Mouse (Mus musculus) kidney, embryonic 15.5 days (tissue): ENCODE data around the gene Olfr98. TPM values are rescaled to one million over a fixed set of nuclear protein-coding genes. Genes with fewer than 3 reads are reported as not detected.

Source experiments
- ATAC-seq: fragments of 200-750 bp; cut with Nextera tagmentation; replicated peaks from 2 replicates; pipeline ENCODE4 v1.8.0; 2017; ENCODE audit warnings: moderate TSS enrichment; ENCODE audit not compliant: low FRiP score
- H3K27ac ChIP-seq: fragments of 300-500 bp; sonication (generic); 2 replicates; pipeline ENCODE4 v1.5.1; 2015; ENCODE audit warnings: mild to moderate bottlenecking, inconsistent platforms
- H3K27me3 ChIP-seq: fragments of 300-500 bp; sonication (generic); 2 replicates; pipeline ENCODE4 v1.6.1; 2015; ENCODE audit warnings: inconsistent platforms
- H3K36me3 ChIP-seq: fragments of 300-500 bp; sonication (generic); 2 replicates; pipeline ENCODE4 v1.6.1; 2015; ENCODE audit warnings: inconsistent platforms
- H3K4me1 ChIP-seq: fragments of 300-500 bp; sonication (generic); 2 replicates; pipeline ENCODE4 v1.6.1; 2015; ENCODE audit warnings: inconsistent platforms
- H3K4me2 ChIP-seq: fragments of 300-500 bp; sonication (generic); 2 replicates; pipeline ENCODE4 v1.6.1; 2015; ENCODE audit warnings: moderate library complexity, mild to moderate bottlenecking, inconsistent platforms
- H3K4me3 ChIP-seq: fragments of 300-500 bp; sonication (generic); replicated peaks from 2 replicates; pipeline ENCODE4 v1.5.1; 2015; ENCODE audit warnings: mild to moderate bottlenecking, inconsistent platforms
- H3K9ac ChIP-seq: fragments of 300-500 bp; sonication (generic); 2 replicates; pipeline ENCODE4 v1.6.1; 2015; ENCODE audit warnings: mild to moderate bottlenecking, inconsistent platforms
- H3K9me3 ChIP-seq: fragments of 300-500 bp; sonication (generic); replicated peaks from 2 replicates; pipeline ENCODE4 v1.6.1; 2016; ENCODE audit warnings: inconsistent platforms
- WGBS: fragments of 180-500 bp; shearing (Covaris S2); methylation state at CpG from one replicate; pipeline ENCODE4 v1.1.7; 2015; ENCODE audit warnings: mixed read lengths; 5-methylcytosine and 5-hydroxymethylcytosine counted together
- polyA plus RNA-seq: library from polyadenylated mRNA; unstranded; fragments of >200 nt; fragmentation: Nextera tagmentation; extraction: Ambion mirVana; gene quantifications from 2 replicates; pipeline ENCODE4 v1.2.1, GENCODE M21; 2015

Gene Olfr98
- polyA plus RNA-seq: not detected in 2 replicates

GRCm38 (mm10) chr17:37263626-37264025, at the start of gene Olfr98:
Olfr98 (minus strand) TSS chr17:37263749.
- no peak within 1 kb of the TSS for H3K4me2 ChIP-seq
- no peaks in the 10 kb centered on the region for H3K27me3 ChIP-seq
- H3K9me3 ChIP-seq: no peaks in the 10 kb centered on the region
- no peak within 1 kb of the TSS for H3K4me3 ChIP-seq
- no peak within 1 kb of the TSS for H3K9ac ChIP-seq
- no peaks in the 10 kb centered on the region for H3K36me3 ChIP-seq
- no peak within 1 kb of the TSS for H3K27ac ChIP-seq
- WGBS: 82% methylated on average over 1 of the region's 1 CpGs
- no peak for ATAC-seq
- H3K4me1 ChIP-seq: no peaks in the 10 kb centered on the region

GRCm38 (mm10) chr17:37310146-37310699, 46.7 kb upstream of the Olfr98 start:
- Histone ChIP-seq H3K27ac (no peak overlapping the region), H3K4me3 (no peak overlapping the region), H3K4me1 (no peaks in the 10 kb centered on the region), H3K27me3 (no peaks in the 10 kb centered on the region), H3K36me3 (no peaks in the 10 kb centered on the region), H3K4me2 (no peak overlapping the region), H3K9ac (no peak overlapping the region), H3K9me3 (no peaks in the 10 kb centered on the region)
- no peak for ATAC-seq
- 40% methylated on average over 2 of the region's 2 CpGs for WGBS

GRCm38 (mm10) chr17:37308483-37308882, 44.9 kb upstream of the Olfr98 start:
- H3K9me3 ChIP-seq: no peaks in the 10 kb centered on the region
- whole genome bisulfite sequencing: 31% methylated on average over 4 of the region's 4 CpGs
- H3K9ac ChIP-seq: no peak overlapping the region
- H3K4me1 ChIP-seq: no peaks in the 10 kb centered on the region
- H3K36me3 ChIP-seq: no peaks in the 10 kb centered on the region
- ATAC-seq: no peak
- H3K4me3 ChIP-seq: no peak overlapping the region
- H3K27me3 ChIP-seq: no peaks in the 10 kb centered on the region
- H3K4me2 ChIP-seq: no peak overlapping the region
- no peak overlapping the region for H3K27ac ChIP-seq

GRCm38 (mm10) chr17:37304213-37304612, 40.7 kb upstream of the Olfr98 start, which contains the start of gene Olfr101:
Olfr101 (minus strand) TSS chr17:37304313.
- no peaks in the 10 kb centered on the region for H3K4me1 ChIP-seq
- no peaks in the 10 kb centered on the region for H3K36me3 ChIP-seq
- WGBS: 87% methylated on average over 4 of the region's 4 CpGs
- no peaks in the 10 kb centered on the region for H3K9me3 ChIP-seq
- H3K27me3 ChIP-seq: no peaks in the 10 kb centered on the region
- no peak within 1 kb of the TSS for H3K4me2 ChIP-seq
- no peak for ATAC-seq
- no peak within 1 kb of the TSS for H3K27ac ChIP-seq
- no peak within 1 kb of the TSS for H3K4me3 ChIP-seq
- no peak within 1 kb of the TSS for H3K9ac ChIP-seq

GRCm38 (mm10) chr17:37283360-37283759, 19.8 kb upstream of the Olfr98 start, which contains the start of gene Olfr99:
Olfr99 (minus strand) TSS chr17:37283460.
- no peak within 1 kb of the TSS for H3K4me2 ChIP-seq
- H3K4me1 ChIP-seq: no peaks in the 10 kb centered on the region
- H3K36me3 ChIP-seq: no peaks in the 10 kb centered on the region
- WGBS: 80% methylated on average over 1 of the region's 1 CpGs
- H3K27ac ChIP-seq: no peak within 1 kb of the TSS
- no peak within 1 kb of the TSS for H3K9ac ChIP-seq
- no peaks in the 10 kb centered on the region for H3K9me3 ChIP-seq
- H3K4me3 ChIP-seq: no peak within 1 kb of the TSS
- no peaks in the 10 kb centered on the region for H3K27me3 ChIP-seq
- ATAC-seq: no peak

GRCm38 (mm10) chr17:37280331-37280730, 16.8 kb upstream of the Olfr98 start:
- WGBS: 76% methylated on average over 1 of the region's 1 CpGs
- H3K36me3 ChIP-seq: no peaks in the 10 kb centered on the region
- no peaks in the 10 kb centered on the region for H3K9me3 ChIP-seq
- ATAC-seq: no peak
- no peak overlapping the region for H3K27ac ChIP-seq
- H3K27me3 ChIP-seq: no peaks in the 10 kb centered on the region
- no peak overlapping the region for H3K4me2 ChIP-seq
- no peaks in the 10 kb centered on the region for H3K4me1 ChIP-seq
- no peak overlapping the region for H3K9ac ChIP-seq
- H3K4me3 ChIP-seq: no peak overlapping the region

- no peaks in the 10 kb centered on the region for H3K36me3 ChIP-seq
- no peaks in the 10 kb centered on the region for H3K4me1 ChIP-seq
- no peak overlapping the region for H3K27ac ChIP-seq
- no peaks in the 10 kb centered on the region for H3K27me3 ChIP-seq
- ATAC-seq: no peak
- no peak overlapping the region for H3K9ac ChIP-seq
- no peaks in the 10 kb centered on the region for H3K9me3 ChIP-seq
- H3K4me2 ChIP-seq: no peak overlapping the region
- no peak overlapping the region for H3K4me3 ChIP-seq
Observed at GRCm38 (mm10) chr17:37276573-37276972, 13.0 kb upstream of the Olfr98 start.

GRCm38 (mm10) chr17:37275626-37276248, 12.2 kb upstream of the Olfr98 start:
- Histone ChIP-seq H3K9me3 (no peaks in the 10 kb centered on the region), H3K27ac (no peak overlapping the region), H3K4me2 (no peak overlapping the region), H3K4me1 (no peaks in the 10 kb centered on the region), H3K27me3 (no peaks in the 10 kb centered on the region), H3K9ac (no peak overlapping the region), H3K4me3 (no peak overlapping the region), H3K36me3 (no peaks in the 10 kb centered on the region)
- 71% methylated on average over 2 of the region's 2 CpGs for WGBS
- ATAC-seq: no peak

- Histone ChIP-seq H3K9me3 (no peaks in the 10 kb centered on the region), H3K9ac (no peak overlapping the region), H3K27ac (no peak overlapping the region), H3K27me3 (no peaks in the 10 kb centered on the region), H3K4me3 (peak overlapping the region; percentile 55), H3K36me3 (no peaks in the 10 kb centered on the region), H3K4me1 (peaks cover 4% of the 10 kb centered on the region; the same call in 1 of the 2 replicates), H3K4me2 (peak overlapping the region; percentile 94)
- peak; percentile 31 for ATAC-seq
- WGBS: 60% methylated on average over 8 of the region's 8 CpGs
Observed at GRCm38 (mm10) chr17:37270702-37271092, 7.1 kb upstream of the Olfr98 start.

GRCm38 (mm10) chr17:37270058-37270701, 6.6 kb upstream of the Olfr98 start, which contains the start of gene H2-M3:
H2-M3 (plus strand) TSS chr17:37270220.
- ATAC-seq: peak; percentile 99
- Histone ChIP-seq H3K4me3 (peak within 1 kb of the TSS; percentile 55), H3K9me3 (no peaks in the 10 kb centered on the region), H3K27me3 (no peaks in the 10 kb centered on the region), H3K27ac (no peak within 1 kb of the TSS), H3K4me1 (peaks cover 4% of the 10 kb centered on the region; the same call in 1 of the 2 replicates), H3K4me2 (peak within 1 kb of the TSS; percentile 94), H3K36me3 (no peaks in the 10 kb centered on the region), H3K9ac (0 out of 2 replicates have a peak within 1 kb of the TSS, but pooled peaks have one; percentile 26)
- WGBS: 2% methylated on average over 26 of the region's 26 CpGs

GRCm38 (mm10) chr17:37250544-37250943, 13.0 kb downstream of the Olfr98 start:
- H3K9me3 ChIP-seq: no peaks in the 10 kb centered on the region
- H3K27ac ChIP-seq: no peak overlapping the region
- ATAC-seq: no peak
- 0 out of 2 replicates have a peak, but pooled peaks cover 4% of the 10 kb centered on the region for H3K27me3 ChIP-seq
- no peak overlapping the region for H3K4me3 ChIP-seq
- 13% methylated on average over 1 of the region's 1 CpGs for WGBS
- no peaks in the 10 kb centered on the region for H3K36me3 ChIP-seq
- no peaks in the 10 kb centered on the region for H3K4me1 ChIP-seq
- no peak overlapping the region for H3K9ac ChIP-seq
- H3K4me2 ChIP-seq: no peak overlapping the region

- no peak for ATAC-seq
- Histone ChIP-seq H3K27ac (no peak overlapping the region), H3K9me3 (no peaks in the 10 kb centered on the region), H3K4me1 (no peaks in the 10 kb centered on the region), H3K9ac (no peak overlapping the region), H3K4me2 (no peak overlapping the region), H3K4me3 (no peak overlapping the region), H3K36me3 (no peaks in the 10 kb centered on the region), H3K27me3 (0 out of 2 replicates have a peak, but pooled peaks cover under 1% of the 10 kb centered on the region)
Observed at GRCm38 (mm10) chr17:37249460-37249859, 14.1 kb downstream of the Olfr98 start.
